Mouse (Mus musculus): ENCODE data around the gene Taf15. TPM values are rescaled to one million over a fixed set of nuclear protein-coding genes. Genes with fewer than 3 reads are reported as not detected.

Taf15 gene
- 10 to 100 TPM; 20.2 to 24.3 TPM for total RNA-seq (2021)
- long read RNA-seq, experiment 1, partial matches to known transcripts: 2 of 2 reads
- long read RNA-seq, experiment 1, other reads (novel, unspliced or antisense): 0 of 2 reads
- long read RNA-seq, experiment 2: 0 reads

GRCm38 (mm10) chr11:83472324-83473234 is at the start of gene Taf15:
TSS of gene Taf15 (plus strand) at chr11:83473086.
- peak; percentile 99 for DNase-seq

- no peak for DNase-seq
Measured at GRCm38 (mm10) chr11:83424681-83425080, 48.2 kb upstream of the Taf15 start.

- DNase-seq: no peak
Measured at GRCm38 (mm10) chr11:83426964-83427363, 45.9 kb upstream of the Taf15 start.

DNA sequence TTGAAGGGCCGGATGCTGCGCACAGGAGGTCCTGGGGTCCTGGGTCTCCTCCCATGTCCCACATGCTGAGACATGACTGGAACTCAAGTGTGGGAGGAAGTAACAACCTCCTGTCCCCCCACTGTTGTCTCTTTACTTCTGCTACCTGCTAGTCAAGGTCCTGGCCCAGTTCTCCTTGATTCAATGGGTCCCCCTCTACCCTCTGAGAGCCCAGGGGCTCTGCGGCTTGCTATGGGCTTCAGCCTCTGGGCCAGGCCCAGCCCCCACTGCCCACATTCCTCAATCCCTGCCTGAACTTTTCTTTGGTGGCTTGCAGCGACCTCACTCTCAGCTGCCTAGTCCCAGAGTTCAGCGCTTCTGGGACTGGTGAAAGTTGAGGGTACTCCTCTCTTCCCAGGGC is 43.5 kb upstream of the Taf15 start, which contains the start of gene Gas2l2:
Gene Gas2l2 (minus strand): TSS at position 101 of the 400 bp plus-strand sequence.
- no peak for DNase-seq

DNA sequence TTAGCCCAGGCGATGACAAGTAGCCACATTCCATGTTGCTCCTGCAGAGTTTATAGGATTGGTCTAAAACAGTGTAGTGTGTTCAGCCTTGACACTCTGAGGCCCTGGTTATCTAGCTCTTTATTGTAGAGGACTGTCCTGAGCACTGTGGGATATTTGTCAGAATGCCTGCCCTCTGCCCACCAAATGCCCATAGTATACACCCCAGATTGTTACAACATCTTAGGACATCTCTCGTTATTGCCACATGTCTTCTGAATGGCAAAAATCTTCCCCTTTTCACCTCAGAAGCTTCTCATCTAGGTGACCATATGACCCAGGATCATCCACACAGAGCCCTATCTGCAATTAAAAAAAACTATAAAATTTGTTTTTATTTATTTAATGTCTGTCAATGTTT is 40.4 kb upstream of the Taf15 start:
- no peak for DNase-seq

DNA sequence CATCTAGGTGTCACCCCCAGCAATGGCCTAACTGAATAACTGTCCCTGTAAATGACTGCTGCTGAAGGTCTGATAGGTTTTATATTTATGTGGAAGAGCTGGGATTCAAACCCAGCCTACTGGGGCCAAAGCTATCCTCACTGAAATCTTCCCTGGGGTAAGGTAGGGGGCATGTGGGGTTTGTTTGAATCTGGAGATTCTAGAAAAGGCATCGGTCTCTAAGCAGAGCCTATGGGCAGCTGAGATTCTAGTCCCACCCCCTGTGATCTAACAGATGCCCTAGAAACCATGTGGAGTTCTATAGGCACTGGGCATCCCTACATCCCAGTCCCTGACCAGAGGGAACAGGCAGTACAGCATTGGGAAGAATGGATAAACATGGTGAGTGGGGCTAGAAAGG is 35.5 kb upstream of the Taf15 start, which contains the start of gene 1700020L24Rik:
Gene 1700020L24Rik (plus strand): TSS at position 301 of the 400 bp plus-strand sequence.
- no peak for DNase-seq

GRCm38 (mm10) chr11:83439426-83440060 is 33.3 kb upstream of the Taf15 start:
- no peak for DNase-seq

DNA sequence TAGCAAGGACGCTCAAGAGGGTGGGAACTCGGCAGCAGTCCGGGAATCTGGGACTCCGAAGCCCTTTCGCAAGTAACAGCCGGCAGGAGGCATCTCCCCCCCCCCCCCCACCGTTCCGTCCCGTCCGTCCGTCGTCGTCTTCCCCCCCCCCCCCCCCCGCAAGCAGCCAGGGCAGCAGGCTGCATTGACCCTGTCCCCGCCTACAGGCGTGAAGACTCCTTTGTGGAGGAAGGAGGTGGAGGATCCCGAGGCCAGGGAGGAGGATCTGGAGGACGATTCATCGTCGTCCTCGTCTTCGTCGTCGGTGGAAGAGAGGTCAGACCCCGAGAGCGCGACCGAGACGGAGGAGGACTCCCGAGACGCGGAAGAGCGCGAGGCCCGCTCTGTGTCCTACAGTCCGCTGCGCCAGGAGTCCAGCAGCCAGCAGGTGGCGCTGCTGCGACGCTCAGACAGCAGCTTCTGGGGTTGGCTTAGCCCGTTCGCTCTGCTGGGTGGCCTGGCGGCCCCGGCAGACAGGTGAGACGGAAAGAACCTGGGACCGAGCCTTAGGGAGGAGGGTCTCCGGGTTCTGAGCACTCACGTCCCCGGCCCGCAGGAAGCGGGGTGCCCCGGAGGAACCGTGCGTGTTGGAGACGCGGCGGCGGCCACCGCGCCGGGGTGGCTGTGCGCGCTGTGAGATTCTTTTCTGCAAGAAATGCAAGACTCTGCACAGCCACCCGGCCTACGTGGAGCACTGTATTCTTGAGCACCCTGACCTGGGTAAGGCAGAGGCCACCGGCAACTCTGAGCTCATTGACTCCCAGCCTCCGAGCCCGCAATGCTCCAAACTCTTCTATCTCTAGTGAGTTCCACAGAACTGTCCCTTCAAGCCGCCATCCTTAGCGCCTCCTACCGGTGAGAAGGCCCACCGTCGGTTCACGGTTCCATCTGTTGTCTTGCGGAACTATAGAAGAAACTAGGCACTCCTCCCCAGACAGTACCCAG is 32.5 kb upstream of the Taf15 start:
- peak; percentile 80 for DNase-seq

DNA sequence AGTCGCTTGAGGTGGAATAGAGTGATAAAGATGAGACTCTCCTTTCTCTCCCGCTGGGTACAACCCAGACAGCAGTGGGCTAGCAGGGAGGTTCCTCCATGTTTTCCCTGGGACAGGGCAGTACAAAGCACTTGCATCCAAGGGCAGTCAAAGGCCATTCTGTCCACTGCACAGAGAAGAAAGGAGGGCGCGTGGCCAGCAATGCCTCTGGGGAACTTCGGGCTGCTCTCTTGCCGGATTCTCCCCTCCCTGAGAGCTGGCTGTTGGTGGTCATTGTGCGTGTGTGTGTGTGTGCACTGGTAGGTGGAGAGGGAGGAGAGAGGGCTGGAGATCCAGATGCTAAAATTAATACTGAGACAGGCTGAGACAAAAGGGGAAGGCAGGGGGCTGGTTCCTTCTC is 31.7 kb upstream of the Taf15 start:
- peak; percentile 51 for DNase-seq

DNA sequence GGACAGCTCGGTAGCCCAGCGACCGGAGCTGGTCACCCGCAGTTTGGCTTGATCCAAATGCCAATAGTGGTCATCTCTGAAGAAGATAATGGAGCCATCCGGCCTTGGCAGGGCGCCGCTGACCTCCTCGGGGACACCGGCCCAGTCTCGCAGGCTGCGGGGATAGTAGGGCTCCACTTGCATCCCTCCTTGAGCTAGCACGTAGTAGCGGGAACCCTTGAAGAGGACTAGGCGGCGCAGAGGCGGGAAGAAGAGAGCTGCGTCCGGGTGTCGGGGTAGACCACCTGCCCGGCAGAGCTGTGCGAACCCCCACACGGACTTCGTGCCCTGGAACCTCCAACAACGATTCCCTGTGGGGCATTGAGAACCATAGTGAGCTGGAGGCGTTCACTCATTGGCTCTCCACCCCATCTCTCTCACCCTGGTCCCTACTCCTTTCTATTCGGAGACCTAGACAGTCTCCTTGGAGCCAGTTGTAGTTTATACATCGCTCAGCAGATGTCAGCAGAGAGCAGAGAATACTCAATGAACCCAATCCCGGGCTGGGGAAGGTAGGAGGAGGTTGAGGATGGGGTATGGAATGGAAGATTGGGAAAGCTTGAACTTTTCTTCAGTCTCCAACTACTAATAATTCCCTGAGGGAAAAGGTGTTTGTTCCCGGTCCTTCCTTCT is 30.2 kb upstream of the Taf15 start:
- DNase-seq: peak; percentile 52

GRCm38 (mm10) chr11:83443824-83444223 is 29.1 kb upstream of the Taf15 start:
- DNase-seq: no peak

- no peak for DNase-seq
Measured at GRCm38 (mm10) chr11:83445001-83445400, 27.9 kb upstream of the Taf15 start.

GRCm38 (mm10) chr11:83447612-83448011 is 25.3 kb upstream of the Taf15 start:
- DNase-seq: no peak

- DNase-seq: peak; percentile 62
Measured at GRCm38 (mm10) chr11:83448021-83448926, 24.6 kb upstream of the Taf15 start.

GRCm38 (mm10) chr11:83448927-83449236 is 24.0 kb upstream of the Taf15 start:
- no peak for DNase-seq

DNA sequence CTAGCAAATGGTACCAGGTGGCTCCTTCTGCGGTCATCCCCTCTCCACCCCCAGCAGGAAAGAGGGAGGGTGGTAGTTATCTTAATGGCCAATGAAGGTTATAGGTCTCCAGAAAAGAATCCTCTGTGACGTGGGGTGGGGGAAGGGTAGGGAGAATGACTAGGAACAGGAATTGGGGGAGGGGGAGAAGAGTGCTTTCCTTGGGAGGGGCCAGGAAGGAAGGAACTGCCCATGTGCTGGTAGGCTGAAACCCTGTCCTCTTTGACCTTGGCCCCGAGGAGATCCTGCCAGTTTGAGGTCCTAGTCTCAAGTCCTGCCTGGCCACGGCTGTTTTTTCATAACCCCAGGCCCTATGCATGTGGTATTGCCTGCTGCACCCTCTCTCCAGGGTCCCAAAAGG is 23.6 kb upstream of the Taf15 start:
- DNase-seq: no peak

GRCm38 (mm10) chr11:83450550-83450949 is 22.3 kb upstream of the Taf15 start:
- DNase-seq: no peak

GRCm38 (mm10) chr11:83451281-83451680 is 21.6 kb upstream of the Taf15 start:
- DNase-seq: no peak

GRCm38 (mm10) chr11:83454548-83454947 is 18.3 kb upstream of the Taf15 start:
- peak; percentile 28 for DNase-seq

GRCm38 (mm10) chr11:83455608-83456007 is 17.3 kb upstream of the Taf15 start:
- DNase-seq: no peak

Measured in gastrocnemius, postnatal 25 days (tissue).